Mouse (Mus musculus): ENCODE measurements around the gene Hmga2.

Gene Hmga2

DNA sequence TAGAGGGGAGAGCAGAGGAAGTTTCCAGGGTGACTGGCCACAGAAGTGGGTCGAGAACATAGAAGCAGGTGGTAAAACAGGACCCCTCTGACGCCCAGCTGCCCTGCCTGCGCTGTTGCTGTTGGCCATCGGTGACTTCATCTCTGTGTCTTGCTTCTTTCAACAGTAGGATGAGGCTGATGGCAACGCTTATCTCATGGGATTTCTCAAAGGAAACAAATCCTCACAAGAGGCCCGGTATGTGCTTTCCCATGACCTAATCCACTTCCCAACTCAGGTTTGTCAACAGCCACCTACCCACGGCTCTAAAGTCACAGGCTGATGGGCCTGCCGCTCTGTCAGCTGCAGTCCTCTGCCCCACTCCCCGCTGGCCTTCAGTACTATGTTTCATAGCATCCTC is 52.3 kb downstream of the Hmga2 start:
- DNase-seq (ENCODE audit: low spot score) = no peak

DNA sequence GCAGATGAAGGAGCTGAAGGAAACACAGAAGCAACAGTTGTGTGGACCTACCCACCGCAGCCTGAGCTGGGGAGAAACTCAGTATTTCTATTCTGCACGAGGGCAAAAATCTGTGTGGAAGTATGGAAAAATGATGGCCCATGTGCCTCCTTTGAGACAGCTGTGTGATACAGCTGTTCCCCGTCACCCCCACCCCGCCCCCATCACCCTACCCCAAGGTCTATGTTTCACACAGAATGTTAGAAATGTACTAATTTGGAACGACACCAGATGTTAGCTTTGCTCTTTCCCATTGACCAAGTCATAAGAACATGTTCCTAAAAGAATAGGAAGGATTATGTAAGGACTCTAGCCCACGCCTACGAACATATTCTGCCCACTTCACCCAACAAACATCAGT is 53.0 kb downstream of the Hmga2 start:
- no peak for DNase-seq (ENCODE audit: low spot score)

DNA sequence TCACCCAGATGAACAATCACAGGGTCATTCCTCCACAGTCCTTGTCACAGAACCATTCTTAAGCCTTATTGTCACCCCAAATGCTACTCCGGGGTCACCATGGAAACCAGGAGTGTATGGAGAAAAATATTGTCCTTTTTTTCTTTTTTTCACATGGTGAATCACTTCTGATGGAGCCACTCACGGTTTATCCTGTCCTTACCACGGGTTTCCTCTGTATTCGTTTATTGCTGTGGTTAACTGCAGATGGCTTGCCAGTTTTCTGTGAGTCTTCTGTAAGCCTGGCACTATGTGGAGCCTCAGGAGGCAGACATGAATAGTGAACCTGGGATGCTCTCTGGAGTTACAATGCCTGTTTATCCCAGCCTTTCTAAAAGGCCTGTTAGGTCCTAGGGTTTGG is 53.4 kb downstream of the Hmga2 start:
- no peak for DNase-seq (ENCODE audit: low spot score)

DNA sequence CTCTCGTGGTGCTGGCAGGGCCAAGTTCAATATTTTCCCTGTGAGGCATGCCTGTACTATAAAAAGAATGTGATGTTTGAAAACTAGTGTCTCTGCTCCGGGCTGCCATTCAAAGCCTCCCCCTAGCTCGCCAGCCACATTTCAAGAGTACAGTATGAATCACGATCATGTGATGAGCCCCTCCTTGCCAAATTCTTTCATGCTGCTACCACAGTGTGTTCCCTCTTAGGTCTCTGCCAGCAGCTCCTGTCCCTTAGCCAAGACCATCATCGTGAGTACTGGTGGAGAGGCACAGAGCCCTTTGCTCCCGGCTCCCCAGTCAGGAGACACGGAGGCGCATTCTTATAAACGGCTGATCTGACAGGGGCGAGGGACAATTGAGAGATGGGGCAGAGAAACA is 54.2 kb downstream of the Hmga2 start:
- DNase-seq (ENCODE audit: low spot score) = no peak

DNA sequence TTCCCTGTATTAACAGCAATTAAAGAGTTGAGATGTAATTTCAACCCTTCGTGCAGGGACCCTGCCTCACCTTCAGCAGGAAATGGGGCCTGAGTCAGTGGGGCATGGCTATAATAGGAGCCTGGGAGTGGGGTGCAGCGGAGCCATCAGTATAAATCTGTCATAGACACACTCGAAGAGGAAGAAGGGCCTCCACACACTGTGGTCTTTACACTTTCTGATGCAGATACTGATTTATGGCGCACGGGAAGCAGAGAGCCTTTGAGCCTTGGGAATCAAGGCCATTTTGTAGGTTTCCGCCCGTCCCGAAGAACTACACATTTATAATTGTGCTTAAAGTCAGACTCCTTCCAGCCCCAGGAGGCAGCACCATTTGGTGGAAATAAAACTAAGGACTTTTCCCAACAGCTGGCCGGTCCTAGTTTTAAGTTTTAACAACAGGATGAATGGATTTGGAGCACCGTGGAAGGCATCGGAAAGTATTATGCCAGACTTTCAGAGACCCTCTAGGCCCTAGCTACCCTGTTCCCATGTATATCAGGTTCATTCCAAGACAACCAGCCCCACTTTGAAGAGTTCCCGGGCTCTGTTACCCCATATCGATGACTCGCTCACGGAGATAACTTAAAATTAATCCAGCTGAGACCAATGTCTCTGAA is 55.2 kb downstream of the Hmga2 start:
- DNase-seq (ENCODE audit: low spot score) = no peak

DNA sequence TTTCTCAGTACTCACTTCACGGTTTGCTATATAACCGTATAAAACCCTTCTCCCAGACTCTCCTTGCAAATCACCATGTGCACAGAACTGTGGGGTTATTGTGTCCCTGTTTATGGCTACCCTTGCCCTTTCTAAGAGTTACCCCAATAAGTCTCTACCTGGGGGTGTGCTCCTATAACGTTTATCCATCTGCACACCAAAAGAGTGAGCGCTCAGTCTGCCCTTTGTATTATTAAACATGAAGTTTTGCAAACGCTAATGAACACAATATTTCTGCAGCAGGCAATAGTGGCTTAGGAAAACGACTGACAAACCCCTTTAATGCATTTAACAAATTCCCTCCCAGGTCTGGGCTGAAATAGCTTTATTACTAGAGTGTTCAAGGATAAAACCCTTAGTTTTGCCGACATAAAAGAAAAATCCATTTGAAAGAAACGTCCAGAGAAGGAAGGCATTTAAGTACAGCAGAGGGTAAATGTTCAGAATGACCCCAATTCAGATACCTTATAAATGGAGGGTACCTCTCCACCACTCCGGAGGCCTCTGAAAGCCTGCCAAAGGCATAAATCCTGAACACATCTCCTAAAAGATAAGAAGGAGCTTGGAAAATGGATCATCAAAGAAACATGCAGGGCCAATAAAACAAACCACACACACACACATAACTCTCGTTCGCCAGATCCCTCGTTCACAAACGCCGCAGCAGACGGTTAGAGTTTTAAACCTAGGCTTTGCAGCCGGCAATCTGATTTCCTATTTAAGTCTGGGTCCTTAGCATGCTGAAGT is 57.3 kb downstream of the Hmga2 start:
- no peak for DNase-seq (ENCODE audit: low spot score)

DNA sequence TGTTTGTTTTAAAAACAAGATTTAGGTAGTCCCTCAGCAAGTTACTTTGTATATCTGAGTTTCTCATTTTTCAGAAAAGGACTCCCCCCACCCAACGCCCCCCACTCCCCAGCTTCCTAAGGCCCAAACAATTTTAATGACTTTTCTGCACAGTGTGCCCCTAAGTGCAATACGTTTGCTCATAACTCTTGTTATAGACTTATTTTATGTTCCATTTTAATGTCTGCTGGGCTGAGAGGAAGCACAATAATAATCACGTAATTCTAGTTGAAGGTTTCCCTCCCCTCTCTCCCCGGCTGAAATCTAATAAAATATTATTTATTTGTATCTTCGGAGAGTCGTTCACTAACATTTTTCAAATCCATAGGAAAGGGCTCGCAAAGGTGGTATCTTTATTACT is 58.1 kb downstream of the Hmga2 start:
- no peak for DNase-seq (ENCODE audit: low spot score)

DNA sequence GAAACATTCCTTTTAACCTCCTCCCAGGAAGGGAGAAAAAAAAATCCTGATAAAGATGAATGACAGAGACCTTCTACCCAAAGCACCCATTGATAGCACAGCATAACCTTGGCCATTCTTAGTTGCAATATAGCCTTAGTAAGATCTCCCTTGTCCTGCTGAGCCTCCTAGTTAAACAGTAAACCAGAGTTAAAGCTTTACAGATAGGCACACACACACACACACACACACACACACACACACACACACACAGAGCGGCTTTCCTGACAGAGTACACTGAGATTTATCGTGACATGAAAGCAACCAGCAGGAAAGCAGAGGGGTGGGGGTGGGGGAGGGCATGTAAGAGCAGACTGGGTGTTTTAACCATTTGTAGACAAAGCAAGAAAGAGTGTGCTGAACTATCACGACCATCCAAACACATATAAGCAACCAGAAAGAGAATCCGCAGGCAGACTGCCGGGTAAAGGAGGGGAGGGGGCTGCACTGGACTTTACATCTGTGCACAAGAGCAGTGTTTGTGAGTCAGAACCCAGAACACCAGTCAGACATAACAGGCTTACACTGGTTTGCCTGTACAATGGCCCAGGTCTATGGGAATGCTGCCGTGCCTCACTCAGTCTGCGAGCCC is 58.7 kb downstream of the Hmga2 start:
- DNase-seq (ENCODE audit: low spot score) = peak; percentile 91

DNA sequence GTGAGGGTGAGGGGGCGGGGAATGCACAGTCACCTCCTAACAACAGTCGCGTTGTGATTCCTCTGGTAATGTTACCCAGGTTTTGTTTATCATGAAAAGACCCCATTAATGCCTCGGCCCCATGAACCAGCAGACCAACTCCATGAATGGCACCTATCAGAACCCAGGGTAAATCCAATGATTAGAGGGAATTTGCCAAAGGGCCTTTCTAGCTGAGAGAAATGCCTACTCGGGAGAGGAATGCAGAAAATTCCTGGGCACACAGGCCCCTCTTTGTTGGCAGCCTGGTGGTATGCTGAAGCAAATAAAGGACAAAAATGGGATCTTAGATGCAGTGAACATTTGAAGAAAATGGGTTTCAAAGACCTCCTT is 59.2 kb downstream of the Hmga2 start:
- DNase-seq (ENCODE audit: low spot score) = peak; percentile 29

DNA sequence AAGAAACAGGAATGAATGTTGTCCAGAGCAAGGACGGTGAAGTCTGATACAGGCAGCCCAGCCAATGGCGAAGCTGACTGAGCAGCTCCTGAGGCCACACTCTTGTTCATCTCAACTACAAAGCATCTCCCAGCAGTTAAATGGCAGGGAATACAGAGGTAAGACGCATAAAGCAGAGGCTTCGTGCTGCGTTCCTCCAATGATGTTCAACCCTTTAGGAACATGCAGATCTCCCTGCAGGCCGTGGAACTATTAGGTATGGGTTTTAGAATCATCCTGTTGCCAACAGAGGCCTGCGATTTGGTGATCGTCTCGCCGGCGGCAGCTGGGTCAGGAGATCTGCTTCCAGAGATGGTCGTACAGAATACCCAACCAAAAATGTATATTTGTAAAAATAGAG is 59.6 kb downstream of the Hmga2 start:
- no peak for DNase-seq (ENCODE audit: low spot score)

DNA sequence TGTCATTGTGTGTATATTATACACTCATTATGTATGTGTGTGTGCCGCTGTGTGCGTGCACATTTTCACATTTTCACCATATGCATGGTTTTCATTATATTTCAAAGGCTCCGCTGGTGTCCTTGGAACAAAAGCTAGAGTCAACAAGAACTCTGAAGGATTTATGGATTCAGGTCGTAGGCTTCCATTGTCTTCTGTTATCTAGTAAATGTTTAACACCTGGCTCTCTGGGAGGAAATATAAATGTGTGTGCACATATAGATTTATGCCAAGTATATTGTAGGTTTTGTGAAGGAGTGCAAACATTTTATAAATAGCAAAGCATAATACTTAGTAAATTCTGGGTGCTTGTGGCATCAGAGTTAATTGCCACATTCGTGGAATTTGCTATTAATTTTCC is 64.1 kb downstream of the Hmga2 start:
- DNase-seq (ENCODE audit: low spot score) = no peak

DNA sequence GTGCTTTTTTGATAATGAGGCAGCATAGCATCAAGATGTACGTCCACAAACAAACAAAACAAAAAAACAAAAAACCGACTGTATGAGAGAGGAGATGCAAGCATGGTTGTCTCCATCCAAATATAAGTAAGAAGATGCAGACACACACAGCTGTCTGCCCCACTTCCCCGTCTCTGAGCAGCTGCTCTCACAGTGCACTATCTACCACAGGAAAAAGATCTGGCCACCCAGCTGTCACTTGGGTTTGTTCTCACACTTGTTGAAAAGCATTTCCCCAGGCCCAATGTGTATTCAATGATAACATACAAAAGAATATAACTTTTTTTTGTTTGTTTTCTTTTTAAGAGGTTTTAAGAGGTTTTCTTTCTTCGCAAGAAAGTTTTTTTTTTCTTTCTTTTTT is 65.3 kb downstream of the Hmga2 start:
- no peak for DNase-seq (ENCODE audit: low spot score)

DNA sequence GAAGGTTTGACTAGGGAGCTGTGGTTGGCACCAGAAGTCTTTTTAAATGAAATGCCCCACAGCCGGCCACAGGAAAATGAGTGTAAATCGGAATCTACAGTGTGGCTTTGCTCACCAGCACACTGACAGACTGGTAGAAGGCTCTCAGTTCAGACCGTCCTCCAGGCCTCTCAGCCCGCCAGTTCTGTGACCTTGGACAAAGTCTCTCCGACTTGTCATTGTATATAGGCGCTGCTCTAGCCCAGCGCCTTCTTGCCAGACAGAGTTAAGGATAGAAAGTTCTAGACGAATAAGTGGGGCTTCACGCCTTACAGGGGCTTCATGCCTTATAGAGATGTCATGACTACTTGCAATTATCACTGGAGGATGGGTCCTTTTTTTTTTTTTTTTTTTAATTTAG is 67.1 kb downstream of the Hmga2 start:
- no peak for DNase-seq (ENCODE audit: low spot score)

DNA sequence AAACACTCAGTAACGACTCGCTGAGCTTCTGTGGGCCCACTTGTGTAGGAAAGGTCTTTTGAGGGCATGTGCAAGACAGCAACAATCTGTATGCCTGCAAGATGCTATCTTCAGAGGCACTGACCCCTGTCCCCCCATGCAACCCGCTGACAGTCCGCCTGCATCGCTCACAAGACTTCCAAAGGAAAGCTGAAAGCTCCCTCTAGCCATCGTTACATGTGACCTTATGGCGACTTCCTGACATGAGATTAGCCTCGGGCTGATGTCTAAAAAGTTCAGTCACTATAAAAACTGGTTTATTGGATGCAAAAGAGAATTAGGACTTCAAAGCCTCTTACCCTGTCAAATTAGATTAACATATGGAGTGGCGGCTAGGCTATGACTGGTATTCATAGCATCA is 69.0 kb downstream of the Hmga2 start:
- no peak for DNase-seq (ENCODE audit: low spot score)

DNA sequence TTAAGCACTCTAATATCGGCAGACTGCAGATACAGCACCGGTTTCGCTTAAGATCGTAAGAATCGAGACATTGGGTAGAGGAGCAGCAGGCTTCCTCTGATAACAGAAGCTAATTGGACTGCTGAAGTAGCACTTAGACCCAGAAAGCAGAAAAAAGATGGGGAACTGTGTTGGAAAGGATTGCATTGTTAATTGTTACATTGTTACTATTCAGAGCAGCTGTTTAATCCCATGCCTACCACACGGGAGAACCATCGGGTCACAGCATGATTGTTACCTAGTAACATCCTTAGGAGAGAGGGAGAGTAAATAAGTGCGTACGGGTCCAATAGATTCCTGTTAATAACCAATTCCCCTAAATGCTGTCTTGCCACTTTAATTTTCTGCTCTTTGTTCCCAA is 70.2 kb downstream of the Hmga2 start:
- DNase-seq (ENCODE audit: low spot score) = no peak

DNA sequence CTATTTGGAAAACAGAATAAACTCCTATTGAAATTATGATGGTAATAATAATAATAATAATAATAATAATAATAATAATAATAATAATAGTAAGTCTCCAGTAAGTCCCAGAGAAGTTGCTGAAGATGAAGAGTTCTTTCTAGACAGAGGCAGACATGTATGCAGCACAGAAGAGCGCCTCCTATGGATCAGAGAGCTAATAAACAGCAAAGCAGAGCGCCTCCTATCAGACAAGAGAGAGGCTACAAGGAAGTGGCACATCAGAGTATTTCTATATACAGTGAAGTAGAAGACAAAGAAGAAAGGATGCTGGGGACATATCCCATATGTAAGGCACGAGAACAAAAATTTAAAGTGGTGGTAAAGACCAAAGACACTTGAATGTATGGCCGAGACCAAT is 70.9 kb downstream of the Hmga2 start:
- no peak for DNase-seq (ENCODE audit: low spot score)

DNA sequence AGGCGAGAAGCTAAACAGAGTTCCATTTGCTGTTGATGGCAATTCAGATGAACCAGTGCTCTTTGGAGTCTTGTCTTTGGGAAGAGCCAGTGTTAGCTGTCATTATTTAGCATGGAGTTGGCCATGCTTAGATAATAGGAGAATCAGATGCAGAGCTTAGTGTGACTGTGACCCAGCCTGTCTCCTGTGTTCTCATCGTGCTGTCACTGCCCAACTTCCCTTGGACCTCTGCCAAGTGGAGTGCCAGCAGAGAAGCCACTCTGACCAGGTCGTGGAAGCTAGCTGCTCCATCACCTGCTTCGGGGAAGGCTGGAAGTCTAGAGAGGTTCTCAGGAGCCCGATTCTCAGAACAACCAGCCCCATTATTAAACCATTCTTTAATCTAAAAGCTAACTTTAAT is 73.3 kb downstream of the Hmga2 start:
- no peak for DNase-seq (ENCODE audit: low spot score)

DNA sequence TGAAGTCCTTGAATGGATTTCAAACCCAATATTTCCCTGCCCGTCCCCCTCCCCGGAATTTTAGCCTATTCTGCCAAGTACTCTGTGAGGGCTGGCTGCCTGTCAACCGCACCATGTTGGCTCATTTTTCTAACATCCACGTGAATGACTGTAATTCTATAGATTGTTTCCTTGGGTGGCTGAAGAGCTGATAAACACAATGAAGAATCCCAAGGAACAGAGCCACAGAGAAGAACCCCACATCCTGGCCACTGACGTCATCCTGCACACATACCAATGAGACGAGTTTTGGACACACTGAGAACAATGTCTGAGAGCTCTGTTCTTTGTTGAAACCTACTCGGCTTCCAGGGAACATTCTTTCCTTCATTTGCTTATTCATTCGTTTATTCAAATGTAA is 74.5 kb downstream of the Hmga2 start:
- no peak for DNase-seq (ENCODE audit: low spot score)

DNA sequence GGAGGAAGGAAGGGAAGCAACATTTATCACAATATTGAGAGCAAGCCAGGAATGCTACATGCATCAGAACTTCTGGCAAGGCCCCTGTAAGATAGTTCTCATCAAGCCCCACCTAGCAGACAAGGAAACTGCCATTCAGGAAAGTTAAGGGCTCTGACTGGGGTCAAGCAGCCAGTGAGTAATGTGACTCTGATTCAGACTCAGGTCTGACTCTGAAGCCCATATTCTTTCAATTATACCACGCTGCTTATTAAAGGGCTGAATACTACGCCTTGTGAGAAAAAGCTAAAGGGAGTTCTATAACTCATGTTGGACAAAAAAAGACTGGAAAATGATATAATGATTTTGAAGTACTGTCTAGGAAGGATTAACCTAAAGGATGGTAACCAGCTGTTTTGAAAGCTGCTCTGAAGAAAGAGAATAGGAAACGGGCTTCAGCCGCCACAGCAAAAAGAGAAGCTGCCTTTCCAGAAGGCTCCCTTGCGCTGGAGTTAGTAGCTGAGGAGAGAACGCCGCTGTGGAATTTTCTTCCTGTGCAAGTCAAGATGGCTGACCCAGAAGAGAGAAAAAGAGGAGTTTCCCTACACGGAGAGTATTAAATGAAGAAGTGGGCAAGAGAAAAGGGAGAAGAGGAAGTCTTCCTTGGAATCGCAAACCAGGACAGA is 76.3 kb downstream of the Hmga2 start:
- no peak for DNase-seq (ENCODE audit: low spot score)

DNA sequence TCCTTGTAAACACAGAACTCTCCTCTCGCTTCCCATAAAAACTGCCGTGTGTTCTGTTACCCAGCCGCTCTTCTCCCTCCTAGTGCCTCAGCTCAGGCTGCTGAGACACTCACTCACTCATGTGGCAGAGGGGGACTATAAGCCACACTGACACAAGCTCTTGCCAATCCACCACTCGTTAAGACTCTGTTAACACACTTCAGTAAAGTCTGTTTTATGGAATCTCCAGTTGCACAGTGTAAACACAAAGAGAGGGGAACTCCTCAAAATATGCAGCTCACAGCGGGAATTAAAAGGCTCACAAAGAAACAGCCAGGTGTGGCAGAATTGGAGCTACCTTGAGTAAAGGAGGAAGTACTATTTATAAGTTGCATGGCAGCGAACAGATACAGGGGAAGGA is 77.5 kb downstream of the Hmga2 start:
- DNase-seq (ENCODE audit: low spot score) = no peak

DNA sequence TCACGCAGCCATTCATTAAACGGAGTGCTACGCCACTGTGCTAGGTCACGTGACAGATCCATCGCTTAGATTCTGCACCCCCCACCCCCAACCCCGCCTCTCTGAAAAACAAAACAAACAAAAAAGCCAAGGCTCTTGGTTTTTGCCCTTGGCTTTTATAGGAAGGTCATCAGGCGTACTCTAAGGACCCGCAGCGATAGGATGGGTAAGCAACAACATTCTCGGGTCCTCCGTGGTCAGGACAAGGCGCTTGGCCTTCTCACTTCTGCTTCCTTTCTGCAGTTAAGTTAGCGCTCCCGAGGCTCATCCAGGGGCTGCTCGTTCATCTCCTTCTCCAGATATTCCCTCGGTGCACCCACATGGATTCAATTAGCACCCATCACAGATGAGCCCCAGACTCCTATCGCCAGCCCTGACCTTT is 79.0 kb downstream of the Hmga2 start:
- no peak for DNase-seq (ENCODE audit: low spot score)

DNA sequence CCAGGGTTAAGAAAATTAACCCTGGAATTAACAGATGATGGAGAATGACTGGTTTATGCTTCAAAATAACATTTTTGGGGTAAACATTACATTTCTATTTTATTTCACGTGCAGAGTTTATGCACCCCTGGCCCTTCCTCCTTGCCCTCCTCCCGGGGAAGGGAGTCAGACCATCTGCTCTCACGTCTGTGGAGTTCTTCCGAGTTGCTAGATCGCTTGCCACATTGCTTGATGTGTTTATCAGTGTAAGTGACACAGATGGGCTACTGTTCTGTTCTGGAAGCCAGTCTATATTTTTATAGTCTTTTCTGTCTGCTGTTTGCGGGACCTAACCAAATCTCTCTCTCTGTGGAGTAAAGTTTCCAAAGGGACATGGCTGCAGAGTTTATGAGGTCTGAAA is 80.7 kb downstream of the Hmga2 start:
- DNase-seq (ENCODE audit: low spot score) = no peak

DNA sequence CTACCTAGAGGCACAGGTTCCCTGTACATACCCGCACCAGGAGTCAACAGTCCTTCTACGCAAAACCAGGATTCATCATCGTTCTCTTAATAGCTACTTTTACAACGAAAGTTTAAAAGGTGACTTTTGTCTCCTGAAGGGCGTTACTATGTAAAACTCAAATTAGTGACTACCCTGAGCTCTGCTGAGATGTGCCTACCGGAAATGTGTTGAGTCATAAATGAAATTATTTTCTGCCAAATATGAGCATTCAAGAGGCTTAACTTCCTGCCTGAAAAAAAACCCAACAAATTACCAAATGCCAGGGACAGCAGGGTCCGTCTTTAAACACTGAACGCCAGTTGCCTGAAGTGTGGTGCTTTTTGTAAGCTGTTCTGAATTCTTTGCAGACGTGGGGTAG is 81.5 kb downstream of the Hmga2 start:
- no peak for DNase-seq (ENCODE audit: low spot score)

Measured in yolk sac, embryonic 10.5 days (tissue).